Mouse (Mus musculus): ENCODE results near the gene Olfr625-ps1. TPM values are rescaled to one million over a fixed set of nuclear protein-coding genes. Genes with fewer than 3 reads are reported as not detected.
"Not testable (repeated sequence)": the region's sequence is repeated elsewhere in the genome, so short reads cannot be mapped to it uniquely, and the experiment has no call there.

The Olfr625-ps1 gene
- not detected in 2 replicates for polyA plus RNA-seq (2016; fragmentation: Nextera tagmentation; extraction: Ambion mirVana)

- Histone ChIP-seq H3K4me1 (no peaks in the 10 kb centered on the region), H3K27me3 (ENCODE audit: insufficient read depth, poor library complexity, severe bottlenecking) (no peaks in the 10 kb centered on the region), H3K4me3 (no peak within 1 kb of the TSS), H3K9me3 (no peaks in the 10 kb centered on the region), H3K36me3 (no peaks in the 10 kb centered on the region), H3K27ac (no peak within 1 kb of the TSS)
- DNase-seq (ENCODE audit: low spot score) = no peak
Measured at GRCm38 (mm10) chr7:103682420-103682819, at the start of gene Olfr625-ps1. Olfr625-ps1 (plus strand) TSS chr7:103682720.

GRCm38 (mm10) chr7:103636795-103637194 lies 45.7 kb upstream of the Olfr625-ps1 start:
- H3K27ac ChIP-seq = no peak overlapping the region
- no peak for DNase-seq (ENCODE audit: low spot score)

GRCm38 (mm10) chr7:103642602-103643001 lies 39.9 kb upstream of the Olfr625-ps1 start, which contains the start of gene Olfr622:
Olfr622 (minus strand) TSS chr7:103642702.
- no peaks in the 10 kb centered on the region for H3K36me3 ChIP-seq
- H3K27me3 ChIP-seq (ENCODE audit: insufficient read depth, poor library complexity, severe bottlenecking) = no peaks in the 10 kb centered on the region
- H3K4me1 ChIP-seq = no peaks in the 10 kb centered on the region
- no peak within 1 kb of the TSS for H3K4me3 ChIP-seq
- no peaks in the 10 kb centered on the region for H3K9me3 ChIP-seq
- no peak within 1 kb of the TSS for H3K27ac ChIP-seq
- no peak for DNase-seq (ENCODE audit: low spot score)
- 71% methylated on average over 1 of the region's 1 CpGs for WGBS

More at GRCm38 (mm10) chr7:103636795-103637194, 45.7 kb upstream of the Olfr625-ps1 start:
- Histone ChIP-seq H3K4me1 (no peaks in the 10 kb centered on the region), H3K36me3 (no peaks in the 10 kb centered on the region), H3K4me3 (no peak overlapping the region), H3K9me3 (no peaks in the 10 kb centered on the region), H3K27me3 (ENCODE audit: insufficient read depth, poor library complexity, severe bottlenecking) (no peaks in the 10 kb centered on the region)

- Histone ChIP-seq H3K4me3 (no peak overlapping the region), H3K27ac (no peak overlapping the region), H3K27me3 (ENCODE audit: insufficient read depth, poor library complexity, severe bottlenecking) (no peaks in the 10 kb centered on the region), H3K9me3 (no peaks in the 10 kb centered on the region), H3K4me1 (no peaks in the 10 kb centered on the region), H3K36me3 (no peaks in the 10 kb centered on the region)
- DNase-seq (ENCODE audit: low spot score) = no peak
- WGBS = 77% methylated on average over 4 of the region's 4 CpGs
Measured at GRCm38 (mm10) chr7:103644070-103644469, 38.5 kb upstream of the Olfr625-ps1 start.

GRCm38 (mm10) chr7:103663598-103663997 lies 18.9 kb upstream of the Olfr625-ps1 start, which contains the start of gene Olfr623:
Olfr623 (minus strand) TSS chr7:103663698.
- no peaks in the 10 kb centered on the region for H3K9me3 ChIP-seq
- DNase-seq (ENCODE audit: low spot score) = no peak
- no peaks in the 10 kb centered on the region for H3K27me3 ChIP-seq (ENCODE audit: insufficient read depth, poor library complexity, severe bottlenecking)
- H3K36me3 ChIP-seq = no peaks in the 10 kb centered on the region
- no peak within 1 kb of the TSS for H3K4me3 ChIP-seq
- H3K27ac ChIP-seq = no peak within 1 kb of the TSS
- no peaks in the 10 kb centered on the region for H3K4me1 ChIP-seq

GRCm38 (mm10) chr7:103671091-103671490 lies 11.4 kb upstream of the Olfr625-ps1 start, which contains the start of gene Olfr624:
Olfr624 (minus strand) TSS chr7:103671191.
- Histone ChIP-seq H3K27ac (no peak within 1 kb of the TSS), H3K4me3 (no peak within 1 kb of the TSS), H3K27me3 (ENCODE audit: insufficient read depth, poor library complexity, severe bottlenecking) (no peaks in the 10 kb centered on the region), H3K9me3 (no peaks in the 10 kb centered on the region), H3K36me3 (no peaks in the 10 kb centered on the region), H3K4me1 (no peaks in the 10 kb centered on the region)
- DNase-seq (ENCODE audit: low spot score) = no peak
- 95% methylated on average over 2 of the region's 2 CpGs for WGBS

- Histone ChIP-seq H3K27ac (no peak overlapping the region), H3K4me3 (no peak overlapping the region), H3K4me1 (no peaks in the 10 kb centered on the region), H3K9me3 (no peaks in the 10 kb centered on the region), H3K36me3 (no peaks in the 10 kb centered on the region), H3K27me3 (ENCODE audit: insufficient read depth, poor library complexity, severe bottlenecking) (no peaks in the 10 kb centered on the region)
- WGBS = 90% methylated on average over 4 of the region's 4 CpGs
- no peak for DNase-seq (ENCODE audit: low spot score)
Measured at GRCm38 (mm10) chr7:103699469-103699868, 16.9 kb downstream of the Olfr625-ps1 start.

GRCm38 (mm10) chr7:103712024-103712423 lies 29.5 kb downstream of the Olfr625-ps1 start:
- WGBS = 31% methylated on average over 2 of the region's 2 CpGs
- H3K36me3 ChIP-seq = no peaks in the 10 kb centered on the region
- H3K4me1 ChIP-seq = no peaks in the 10 kb centered on the region
- H3K27me3 ChIP-seq (ENCODE audit: insufficient read depth, poor library complexity, severe bottlenecking) = no peaks in the 10 kb centered on the region
- H3K27ac ChIP-seq = no peak overlapping the region
- no peak overlapping the region for H3K4me3 ChIP-seq
- H3K9me3 ChIP-seq = no peaks in the 10 kb centered on the region
- no peak for DNase-seq (ENCODE audit: low spot score)

- Histone ChIP-seq H3K27ac (no peak within 1 kb of the TSS), H3K9me3 (no peaks in the 10 kb centered on the region), H3K4me3 (no peak within 1 kb of the TSS), H3K4me1 (no peaks in the 10 kb centered on the region), H3K27me3 (ENCODE audit: insufficient read depth, poor library complexity, severe bottlenecking) (no peaks in the 10 kb centered on the region), H3K36me3 (no peaks in the 10 kb centered on the region)
- DNase-seq (ENCODE audit: low spot score) = no peak
Measured at GRCm38 (mm10) chr7:103714371-103714770, 31.9 kb downstream of the Olfr625-ps1 start, which contains the start of gene Olfr243. Olfr243 (plus strand) TSS chr7:103714671.

GRCm38 (mm10) chr7:103716398-103716797 lies 33.9 kb downstream of the Olfr625-ps1 start:
- not testable (repeated sequence) for H3K27ac ChIP-seq; H3K4me3 ChIP-seq; H3K27me3 ChIP-seq (ENCODE audit: insufficient read depth, poor library complexity, severe bottlenecking); H3K9me3 ChIP-seq; H3K36me3 ChIP-seq; H3K4me1 ChIP-seq; DNase-seq (ENCODE audit: low spot score)
- WGBS = 91% methylated on average over 1 of the region's 1 CpGs

- H3K4me3 ChIP-seq = no peak within 1 kb of the TSS
- no peaks in the 10 kb centered on the region for H3K36me3 ChIP-seq
- H3K27me3 ChIP-seq (ENCODE audit: insufficient read depth, poor library complexity, severe bottlenecking) = no peaks in the 10 kb centered on the region
- WGBS = 78% methylated on average over 1 of the region's 1 CpGs
- no peaks in the 10 kb centered on the region for H3K4me1 ChIP-seq
- H3K9me3 ChIP-seq = no peaks in the 10 kb centered on the region
- H3K27ac ChIP-seq = no peak within 1 kb of the TSS
- DNase-seq (ENCODE audit: low spot score) = no peak
Measured at GRCm38 (mm10) chr7:103730074-103730473, 47.6 kb downstream of the Olfr625-ps1 start, which contains the start of gene Olfr628. Olfr628 (plus strand) TSS chr7:103730374.

Other genes starting within 250 kb of the Olfr625-ps1 start
- not detected in 2 replicates for gene Olfr605, start 237.3 kb upstream of the Olfr625-ps1 start, polyA plus RNA-seq (2016; fragmentation: Nextera tagmentation; extraction: Ambion mirVana)
- gene Olfr606, start 233.7 kb upstream of the Olfr625-ps1 start, polyA plus RNA-seq (2016; fragmentation: Nextera tagmentation; extraction: Ambion mirVana) = not detected in 2 replicates
- not detected in 2 replicates for gene Olfr607, start 218.6 kb upstream of the Olfr625-ps1 start, polyA plus RNA-seq (2016; fragmentation: Nextera tagmentation; extraction: Ambion mirVana)
- 0.14 TPM in 1 of 2 replicates, not detected in the other for gene Olfr608, start 212.8 kb upstream of the Olfr625-ps1 start, polyA plus RNA-seq (2016; fragmentation: Nextera tagmentation; extraction: Ambion mirVana)
- gene Olfr609, start 184.7 kb upstream of the Olfr625-ps1 start, polyA plus RNA-seq (2016; fragmentation: Nextera tagmentation; extraction: Ambion mirVana) = not detected in 2 replicates
- gene Olfr610, start 170.6 kb upstream of the Olfr625-ps1 start, polyA plus RNA-seq (2016; fragmentation: Nextera tagmentation; extraction: Ambion mirVana) = not detected in 2 replicates
- not detected in 2 replicates for gene Olfr611, start 161.9 kb upstream of the Olfr625-ps1 start, polyA plus RNA-seq (2016; fragmentation: Nextera tagmentation; extraction: Ambion mirVana)
- gene Olfr612, start 140.0 kb upstream of the Olfr625-ps1 start, polyA plus RNA-seq (2016; fragmentation: Nextera tagmentation; extraction: Ambion mirVana) = not detected in 2 replicates
- not detected in 2 replicates for gene Olfr613, start 134.6 kb upstream of the Olfr625-ps1 start, polyA plus RNA-seq (2016; fragmentation: Nextera tagmentation; extraction: Ambion mirVana)
- not detected in 2 replicates for gene Olfr615, start 126.6 kb upstream of the Olfr625-ps1 start, polyA plus RNA-seq (2016; fragmentation: Nextera tagmentation; extraction: Ambion mirVana)
- gene Olfr616, start 113.6 kb upstream of the Olfr625-ps1 start, polyA plus RNA-seq (2016; fragmentation: Nextera tagmentation; extraction: Ambion mirVana) = not detected in 2 replicates
- gene Olfr617, start 109.7 kb upstream of the Olfr625-ps1 start, polyA plus RNA-seq (2016; fragmentation: Nextera tagmentation; extraction: Ambion mirVana) = not detected in 2 replicates
- not detected in 2 replicates for gene Olfr618, start 92.6 kb upstream of the Olfr625-ps1 start, polyA plus RNA-seq (2016; fragmentation: Nextera tagmentation; extraction: Ambion mirVana)
- not detected in 2 replicates for gene Olfr619, start 82.1 kb upstream of the Olfr625-ps1 start, polyA plus RNA-seq (2016; fragmentation: Nextera tagmentation; extraction: Ambion mirVana)
- not detected in 2 replicates for gene Olfr620, start 70.2 kb upstream of the Olfr625-ps1 start, polyA plus RNA-seq (2016; fragmentation: Nextera tagmentation; extraction: Ambion mirVana)
- gene Olfr622, start 40.0 kb upstream of the Olfr625-ps1 start, polyA plus RNA-seq (2016; fragmentation: Nextera tagmentation; extraction: Ambion mirVana) = not detected in 2 replicates
- gene Olfr623, start 19.0 kb upstream of the Olfr625-ps1 start, polyA plus RNA-seq (2016; fragmentation: Nextera tagmentation; extraction: Ambion mirVana) = not detected in 2 replicates
- gene Olfr624, start 11.5 kb upstream of the Olfr625-ps1 start, polyA plus RNA-seq (2016; fragmentation: Nextera tagmentation; extraction: Ambion mirVana) = not detected in 2 replicates
- gene Olfr243, start 32.0 kb downstream of the Olfr625-ps1 start, polyA plus RNA-seq (2016; fragmentation: Nextera tagmentation; extraction: Ambion mirVana) = not detected in 2 replicates
- gene Olfr628, start 47.7 kb downstream of the Olfr625-ps1 start, polyA plus RNA-seq (2016; fragmentation: Nextera tagmentation; extraction: Ambion mirVana) = not detected in 2 replicates
- gene Olfr629, start 62.2 kb downstream of the Olfr625-ps1 start, polyA plus RNA-seq (2016; fragmentation: Nextera tagmentation; extraction: Ambion mirVana) = not detected in 2 replicates
- not detected in 2 replicates for gene Olfr630, start 74.6 kb downstream of the Olfr625-ps1 start, polyA plus RNA-seq (2016; fragmentation: Nextera tagmentation; extraction: Ambion mirVana)
- gene Olfr69, start 88.9 kb downstream of the Olfr625-ps1 start, polyA plus RNA-seq (2016; fragmentation: Nextera tagmentation; extraction: Ambion mirVana) = not detected in 2 replicates
- not detected in 2 replicates for gene Olfr68, start 97.0 kb downstream of the Olfr625-ps1 start, polyA plus RNA-seq (2016; fragmentation: Nextera tagmentation; extraction: Ambion mirVana)
- gene Olfr67, start 109.1 kb downstream of the Olfr625-ps1 start, polyA plus RNA-seq (2016; fragmentation: Nextera tagmentation; extraction: Ambion mirVana) = not detected in 2 replicates
- gene Hbb-bt, start 131.3 kb downstream of the Olfr625-ps1 start, polyA plus RNA-seq (2016; fragmentation: Nextera tagmentation; extraction: Ambion mirVana) = 442 and 979 TPM in 2 replicates
- gene Hbb-bs, start 145.4 kb downstream of the Olfr625-ps1 start, polyA plus RNA-seq (2016; fragmentation: Nextera tagmentation; extraction: Ambion mirVana) = 173 and 274 TPM in 2 replicates
- 0.28 and 1.2 TPM in 2 replicates for gene Hbb-bh2, start 157.8 kb downstream of the Olfr625-ps1 start, polyA plus RNA-seq (2016; fragmentation: Nextera tagmentation; extraction: Ambion mirVana)
- 8,898 and 9,884 TPM in 2 replicates for gene Hbb-bh1, start 160.4 kb downstream of the Olfr625-ps1 start, polyA plus RNA-seq (2016; fragmentation: Nextera tagmentation; extraction: Ambion mirVana)
- gene Hbb-y, start 170.5 kb downstream of the Olfr625-ps1 start, polyA plus RNA-seq (2016; fragmentation: Nextera tagmentation; extraction: Ambion mirVana) = 17,516 and 23,478 TPM in 2 replicates
- not detected in 2 replicates for gene Olfr66, start 203.5 kb downstream of the Olfr625-ps1 start, polyA plus RNA-seq (2016; fragmentation: Nextera tagmentation; extraction: Ambion mirVana)
- not detected in 2 replicates for gene Olfr64, start 211.8 kb downstream of the Olfr625-ps1 start, polyA plus RNA-seq (2016; fragmentation: Nextera tagmentation; extraction: Ambion mirVana)
- not detected in 2 replicates for gene Olfr65, start 220.8 kb downstream of the Olfr625-ps1 start, polyA plus RNA-seq (2016; fragmentation: Nextera tagmentation; extraction: Ambion mirVana)
- not detected in 2 replicates for gene Olfr631, start 246.1 kb downstream of the Olfr625-ps1 start, polyA plus RNA-seq (2016; fragmentation: Nextera tagmentation; extraction: Ambion mirVana)